Mouse (Mus musculus): ENCODE data around the gene Gm43638.
"Not testable (repeated sequence)": the region's sequence is repeated elsewhere in the genome, so short reads cannot be mapped to it uniquely, and the experiment has no call there.

Gene Gm43638

DNA sequence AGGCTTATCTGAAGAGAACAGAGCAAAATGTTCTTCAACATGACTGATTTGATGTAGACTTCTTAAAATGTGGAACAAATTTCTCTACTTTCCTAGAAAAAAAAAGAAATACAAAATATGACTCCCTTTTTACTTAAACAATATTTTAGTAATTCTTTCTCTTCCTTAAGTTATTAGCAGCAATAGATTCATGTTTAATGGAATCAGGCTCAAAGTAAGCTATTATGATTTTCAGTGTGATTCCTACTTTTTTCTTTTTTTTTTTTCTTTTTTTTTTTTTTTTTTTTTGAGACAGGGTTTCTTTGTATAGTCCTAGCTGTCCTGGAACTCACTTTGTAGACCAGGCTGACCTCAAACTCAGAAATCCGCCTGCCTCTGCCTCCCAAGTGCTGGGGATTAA, at the start of gene Gm43638:
TSS of gene Gm43638 (minus strand) at position 101 of the 400 bp plus-strand sequence.
- DNase-seq = not testable (repeated sequence)

DNA sequence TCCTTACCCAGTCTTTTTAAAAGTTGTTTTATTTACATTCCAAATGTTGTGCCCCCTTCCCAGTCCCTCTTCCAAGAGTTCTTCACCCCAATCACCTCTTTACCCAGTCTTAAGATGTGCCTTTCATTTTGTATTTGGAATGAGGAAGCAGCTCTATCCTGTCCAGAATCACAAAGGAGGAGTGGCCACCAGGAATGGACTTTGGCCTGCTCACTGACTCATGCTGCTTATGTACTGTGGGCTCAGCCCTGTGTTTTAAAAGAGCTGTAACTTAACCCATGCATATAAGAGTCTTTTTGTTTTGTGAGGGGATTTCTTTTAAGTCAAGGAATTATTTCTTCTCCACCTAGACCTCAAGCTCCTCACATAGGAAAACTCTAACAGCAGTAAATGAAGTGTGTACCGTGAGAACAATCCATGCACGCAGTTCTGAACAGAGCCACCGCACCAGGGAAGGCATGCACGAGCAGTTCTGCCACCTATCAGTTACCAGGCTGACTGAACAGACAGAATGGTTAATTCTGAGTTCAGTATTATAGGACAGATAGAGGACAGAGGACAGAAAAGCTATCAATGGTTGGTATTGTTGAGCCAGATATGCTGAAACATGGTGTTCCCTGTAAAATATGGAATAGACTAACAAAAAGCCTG, 49.5 kb upstream of the Gm43638 start:
- DNase-seq = no peak

DNA sequence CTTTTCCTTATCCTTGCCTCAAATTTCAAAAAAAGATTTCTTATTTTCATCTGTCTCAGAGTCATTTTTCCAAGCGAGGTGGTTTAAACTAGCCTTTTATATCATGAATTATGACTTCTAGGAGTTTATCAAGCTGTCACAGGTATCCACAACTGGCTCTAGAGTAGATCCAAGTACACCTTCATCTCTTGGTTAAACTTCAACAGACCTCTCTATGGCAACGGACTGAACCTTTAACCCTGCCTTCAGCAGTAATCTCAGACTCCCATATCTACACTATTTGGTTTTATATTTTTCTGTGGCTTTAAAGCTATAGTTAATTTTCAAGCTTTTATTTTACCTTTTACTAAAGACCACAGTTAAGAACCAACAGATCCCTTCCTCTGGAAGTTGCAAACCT, 45.7 kb upstream of the Gm43638 start:
- no peak for DNase-seq

DNA sequence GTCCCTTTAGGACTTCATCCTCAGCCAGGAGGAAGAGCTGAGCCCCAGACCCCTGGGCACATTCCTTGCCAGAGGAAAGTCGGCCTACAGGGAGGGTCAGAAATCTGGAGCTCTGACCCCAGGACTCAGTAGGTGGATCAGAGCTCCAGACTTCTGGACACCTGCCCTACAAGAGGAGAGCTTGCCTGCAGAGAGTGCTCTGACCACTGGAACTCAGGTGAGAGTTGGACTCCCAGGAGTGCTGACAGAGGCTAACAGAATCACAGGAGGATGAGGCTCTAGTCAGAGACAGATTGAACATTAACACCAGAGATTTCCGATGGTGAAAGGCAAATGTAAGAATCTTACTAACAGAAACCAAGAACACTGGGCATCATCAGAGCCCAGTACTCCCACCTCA, 37.0 kb upstream of the Gm43638 start:
- DNase-seq = not testable (repeated sequence)

DNA sequence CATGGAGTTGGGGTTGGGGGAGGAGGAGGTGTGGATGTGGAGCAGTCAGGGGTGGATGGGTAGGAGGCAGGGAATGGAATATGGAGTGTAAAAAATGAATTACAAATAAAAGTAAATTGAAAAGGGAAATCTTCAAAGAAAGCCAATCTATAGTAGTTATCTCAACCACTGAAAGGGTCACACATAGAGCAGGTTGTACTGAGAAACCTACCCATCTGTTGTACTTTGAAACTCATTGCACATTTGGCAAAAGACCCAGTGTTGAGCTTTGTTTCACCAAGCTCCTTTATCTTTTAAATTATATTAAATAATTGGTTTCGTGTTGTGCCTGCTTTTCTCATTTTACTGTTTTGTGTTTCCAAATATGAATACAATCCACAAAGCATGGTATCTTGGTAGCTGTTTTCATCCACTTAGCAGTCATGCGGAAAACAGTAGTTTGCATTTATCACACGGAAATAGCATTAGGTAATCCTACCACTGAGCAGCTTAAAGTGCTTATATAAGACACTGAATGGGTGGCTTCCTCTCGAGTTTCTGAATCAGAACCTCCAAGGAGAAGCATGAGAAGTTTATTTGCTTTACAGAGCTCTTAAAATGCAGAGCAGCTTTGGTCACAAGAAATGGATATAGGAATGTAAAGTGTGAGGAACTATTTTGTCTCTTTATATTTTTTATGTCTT, 19.3 kb upstream of the Gm43638 start:
- no peak for DNase-seq

DNA sequence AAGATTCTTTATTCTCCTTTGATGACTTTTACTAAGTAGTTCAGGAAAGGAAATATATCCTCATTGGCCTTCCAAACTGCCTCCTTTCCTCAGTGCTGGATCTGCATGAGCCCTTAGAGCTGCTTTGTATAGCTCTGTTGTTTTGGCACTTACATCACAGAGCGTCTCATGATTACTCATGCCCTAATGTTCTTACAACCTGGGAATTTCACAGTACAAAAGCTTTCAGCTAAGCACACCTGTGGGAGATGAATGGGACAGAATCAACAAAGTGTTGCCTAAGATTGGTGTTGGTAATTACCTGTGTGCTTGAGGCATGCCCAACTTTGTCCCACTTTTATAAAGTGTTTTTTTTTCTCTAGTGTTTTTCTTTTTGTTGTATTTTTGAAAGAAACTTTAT, 16.1 kb upstream of the Gm43638 start:
- no peak for DNase-seq

GRCm38 (mm10) chr5:87499341-87499740, 12.7 kb upstream of the Gm43638 start:
- no peak for DNase-seq

- no peak for DNase-seq
Observed at GRCm38 (mm10) chr5:87498936-87499335, 12.3 kb upstream of the Gm43638 start.

DNA sequence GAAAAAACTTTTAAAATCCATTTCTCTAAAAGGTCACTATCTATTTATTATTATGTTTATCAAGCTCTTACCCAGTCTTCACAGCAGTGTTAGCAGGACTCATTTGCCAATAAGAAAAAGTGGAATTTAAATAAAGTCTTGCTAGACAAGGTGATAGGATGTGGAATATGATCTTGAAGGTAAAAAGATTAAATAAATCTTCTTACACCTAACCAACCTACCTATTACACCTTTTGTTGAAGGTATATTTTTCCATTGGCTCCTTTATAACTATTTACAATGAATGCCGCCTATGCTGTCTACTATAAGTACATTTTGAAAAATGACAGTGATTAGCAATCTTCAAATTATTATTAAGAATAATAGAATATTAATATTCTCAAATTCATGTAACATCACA, 4.2 kb upstream of the Gm43638 start, which contains the start of gene Ugt2a1:
TSS of gene Ugt2a1 (minus strand) at position 101 of the 400 bp plus-strand sequence.
- no peak for DNase-seq

GRCm38 (mm10) chr5:87482160-87482559, 4.4 kb downstream of the Gm43638 start, which contains the start of gene Ugt2a2:
Ugt2a2 (minus strand) TSS chr5:87482260.
- DNase-seq = no peak

- no peak for DNase-seq
Observed at GRCm38 (mm10) chr5:87458810-87459209, 27.8 kb downstream of the Gm43638 start.

- DNase-seq = no peak
Observed at GRCm38 (mm10) chr5:87457701-87458100, 28.9 kb downstream of the Gm43638 start.

- DNase-seq = no peak
Observed at GRCm38 (mm10) chr5:87456216-87456850, 30.3 kb downstream of the Gm43638 start.

DNA sequence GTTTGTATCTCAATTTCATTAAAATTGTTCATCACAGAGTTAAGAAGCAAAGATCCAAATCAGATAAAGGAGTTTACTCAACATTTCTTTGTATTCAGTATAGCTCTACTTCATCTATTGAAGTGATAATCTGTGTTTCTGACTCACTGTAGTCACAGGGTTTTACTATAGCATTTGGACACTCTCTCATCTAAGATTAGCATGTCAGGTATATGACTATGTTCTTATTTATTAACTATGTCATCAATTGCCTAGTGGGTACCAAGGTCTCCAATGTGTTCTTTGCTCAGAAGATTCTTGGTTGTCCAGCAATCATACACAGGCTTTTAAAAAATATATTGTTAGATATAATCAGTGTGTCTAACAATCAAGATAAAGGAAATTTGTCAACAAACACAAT, 31.1 kb downstream of the Gm43638 start:
- no peak for DNase-seq

DNA sequence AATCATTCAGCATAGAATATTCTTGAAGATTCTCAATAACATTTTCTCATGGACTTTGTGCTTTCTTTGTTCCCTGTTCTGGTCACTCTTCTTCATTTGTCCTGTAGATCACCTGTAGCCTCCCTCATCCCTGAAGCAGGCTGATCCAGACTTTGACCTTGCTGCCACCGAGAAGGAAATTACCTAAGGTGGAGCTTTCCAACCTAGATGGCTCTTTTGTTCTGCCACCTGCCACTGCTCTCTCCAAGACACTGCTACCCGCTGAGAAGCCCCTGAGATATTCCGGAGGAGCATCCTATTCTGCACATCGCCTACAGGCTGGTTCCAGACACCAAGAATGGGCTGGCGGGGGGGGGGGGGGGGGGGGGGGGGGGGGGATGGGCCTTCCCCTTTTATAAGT, 34.1 kb downstream of the Gm43638 start:
- not testable (repeated sequence) for DNase-seq

DNA sequence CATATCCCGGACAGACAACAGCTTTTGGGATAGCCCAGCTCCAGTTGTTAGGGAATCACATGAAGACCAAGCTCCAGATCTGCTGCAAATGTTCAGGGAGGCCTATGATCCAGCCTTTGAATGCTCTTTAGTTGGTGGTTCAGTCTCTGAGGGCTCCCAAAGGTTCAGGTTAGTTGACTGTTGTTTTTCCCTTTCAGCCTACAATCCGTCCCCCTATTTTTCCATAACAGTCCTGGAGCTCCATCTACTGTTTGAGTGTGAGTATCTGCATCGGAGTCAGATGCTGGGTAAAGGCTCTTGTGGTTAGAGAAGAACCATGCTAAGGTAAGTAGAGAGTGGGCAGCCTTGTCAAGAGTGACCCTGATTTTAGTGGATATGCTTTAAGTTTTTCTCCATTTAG, 50.3 kb downstream of the Gm43638 start:
- DNase-seq = no peak

GRCm38 (mm10) chr5:87425676-87426075, 60.9 kb downstream of the Gm43638 start:
- DNase-seq = no peak

DNA sequence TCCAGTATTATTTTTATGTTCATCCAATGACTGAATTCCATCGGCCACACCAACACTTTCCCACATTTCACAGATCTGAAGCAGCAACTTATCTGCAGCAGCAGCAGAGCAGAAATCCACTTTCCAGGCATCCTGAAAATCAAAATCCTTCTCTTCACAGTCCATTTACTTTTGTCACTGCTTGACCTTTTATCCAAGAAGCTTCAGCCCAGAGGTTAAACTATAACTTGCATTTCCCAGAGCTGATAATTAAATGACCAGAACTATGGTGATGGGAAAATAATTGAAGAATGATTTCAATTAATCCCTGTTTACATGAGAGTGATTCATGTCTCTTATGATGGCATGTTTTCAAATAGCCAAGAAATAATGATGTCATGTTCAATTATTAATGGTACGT, 62.6 kb downstream of the Gm43638 start, which contains the start of gene Ugt2b38:
TSS of gene Ugt2b38 (minus strand) at position 163 of the 400 bp plus-strand sequence.
- DNase-seq = not testable (repeated sequence)
